ENCODE assay signal across 18 mouse cellular contexts in the genomic region with DNA sequence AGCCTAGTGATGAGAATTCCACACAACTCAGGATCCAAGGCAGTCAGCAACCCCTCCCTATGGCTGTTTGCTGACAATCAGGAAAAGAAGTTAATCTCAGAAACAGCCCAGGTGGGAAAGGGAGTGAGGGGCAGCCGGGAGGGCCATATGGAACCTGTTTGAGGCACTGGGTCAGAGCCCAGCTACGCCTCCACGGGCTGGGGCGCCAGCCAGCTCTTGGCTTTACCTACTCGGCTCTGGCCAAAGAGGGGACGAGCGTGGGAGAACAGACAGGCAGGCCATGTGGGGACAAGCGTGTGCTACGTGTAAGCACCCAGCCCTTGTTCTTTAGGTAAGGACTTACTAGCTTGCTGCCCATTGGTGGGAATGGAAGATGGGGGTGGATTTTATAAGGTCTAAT.
DNase-seq lines count a peak whose midpoint lies in the region; ATAC-seq lines count a peak whose summit lies in the region.
"Had no signal": no experiment of that assay in that cellular context is flagged by ENCODE, and none has a peak within 500 bp of the region (broad histone marks: within the 10 kb centered on the region; RNA-seq: fewer than 3 reads in every experiment).

No protein-coding gene starts in this region.

- WGBS in embryonic facial prominence, embryonic 15.5 days, result 50% methylated on average over 9 of the region's 9 CpGs
- 80% methylated on average over 9 of the region's 9 CpGs for WGBS in embryonic facial prominence, embryonic 10.5 days
- WGBS in lung, embryonic 16.5 days, result 52% methylated on average over 9 of the region's 9 CpGs
- WGBS in limb, embryonic 15.5 days, result 34% methylated on average over 9 of the region's 9 CpGs

- H3K36me3 ChIP-seq in embryonic facial prominence, embryonic 15.5 days, result no peaks in the 10 kb centered on the region
- H3K36me3 ChIP-seq in embryonic facial prominence, embryonic 10.5 days (replicated peaks), result no peaks in the 10 kb centered on the region
- no peaks in the 10 kb centered on the region for H3K36me3 ChIP-seq in lung, embryonic 16.5 days (ENCODE audit: control insufficient read depth, insufficient read depth, low read length)
- H3K36me3 ChIP-seq in limb, embryonic 15.5 days, result no peaks in the 10 kb centered on the region
- H3K36me3 ChIP-seq: heart, embryonic 10.5 days; hindbrain, embryonic 10.5 days; intestine, embryonic 15.5 days; liver, embryonic 12.5 days; midbrain, embryonic 13.5 days had no signal

- no peaks in the 10 kb centered on the region for H3K27me3 ChIP-seq in embryonic facial prominence, embryonic 15.5 days
- H3K27me3 ChIP-seq in embryonic facial prominence, embryonic 10.5 days (replicated peaks; ENCODE audit: low read depth, poor library complexity, severe bottlenecking), result 0 out of 2 replicates have a peak, but pooled peaks cover 5% of the 10 kb centered on the region
- H3K27me3 ChIP-seq in lung, embryonic 16.5 days (ENCODE audit: control insufficient read depth, insufficient read depth, low read depth, low read length), result no peaks in the 10 kb centered on the region
- no peaks in the 10 kb centered on the region for H3K27me3 ChIP-seq in limb, embryonic 15.5 days
- H3K27me3 ChIP-seq: intestine, embryonic 15.5 days; liver, embryonic 12.5 days; midbrain, embryonic 13.5 days had no signal

- peak; percentile 58; the same call in 1 of the 2 replicates for ATAC-seq in embryonic facial prominence, embryonic 15.5 days (ENCODE audit: insufficient number of reproducible peaks, low FRiP score, low TSS enrichment, low read depth)
- peak; percentile 55; the same call in 1 of the 2 replicates for ATAC-seq in lung, embryonic 16.5 days (ENCODE audit: low read depth)
- ATAC-seq in limb, embryonic 15.5 days (ENCODE audit: insufficient number of reproducible peaks, low FRiP score, low TSS enrichment, low read depth), result peak; percentile 40; the same call in 1 of the 2 replicates
- ATAC-seq: intestine, embryonic 15.5 days; liver, embryonic 12.5 days; midbrain, embryonic 13.5 days; Patski had no signal

- H3K27ac ChIP-seq in embryonic facial prominence, embryonic 15.5 days (replicated peaks), result no peak overlapping the region
- H3K27ac ChIP-seq in embryonic facial prominence, embryonic 10.5 days (replicated peaks), result no peak overlapping the region
- no peak overlapping the region for H3K27ac ChIP-seq in lung, embryonic 16.5 days (ENCODE audit: low read length)
- no peak overlapping the region for H3K27ac ChIP-seq in limb, embryonic 15.5 days
- H3K27ac ChIP-seq: heart, embryonic 10.5 days; hindbrain, embryonic 10.5 days; intestine, embryonic 15.5 days; kidney, postnatal 0 days; left cerebral cortex, adult 2 months; liver, embryonic 12.5 days; macrophage; midbrain, embryonic 13.5 days had no signal

- DNase-seq in embryonic facial prominence, embryonic 10.5 days (ENCODE audit: low spot score), result no peak
- DNase-seq in lung, postnatal 25 days (ENCODE audit: low spot score), result no peak
- DNase-seq in cerebellum, adult 9-10 months, result peak; percentile 91
- DNase-seq in adrenal gland, adult (ENCODE audit: inconsistent age in 2 of 2, low spot score in 1 of 2), result no peak
- no peak for DNase-seq in kidney, postnatal 14 days
- DNase-seq: thymus, postnatal 4 days had no signal

- no peaks in the 10 kb centered on the region for H3K9me3 ChIP-seq in embryonic facial prominence, embryonic 15.5 days (replicated peaks)
- H3K9me3 ChIP-seq in embryonic facial prominence, embryonic 10.5 days, result no peaks in the 10 kb centered on the region
- no peaks in the 10 kb centered on the region for H3K9me3 ChIP-seq in lung, embryonic 16.5 days (ENCODE audit: control insufficient read depth, low read length)
- no peaks in the 10 kb centered on the region for H3K9me3 ChIP-seq in limb, embryonic 15.5 days
- H3K9me3 ChIP-seq: heart, embryonic 10.5 days; hindbrain, embryonic 10.5 days; intestine, embryonic 15.5 days; liver, embryonic 12.5 days; midbrain, embryonic 13.5 days had no signal

- no peaks in the 10 kb centered on the region for H3K4me1 ChIP-seq in embryonic facial prominence, embryonic 15.5 days
- no peaks in the 10 kb centered on the region for H3K4me1 ChIP-seq in embryonic facial prominence, embryonic 10.5 days
- no peaks in the 10 kb centered on the region for H3K4me1 ChIP-seq in lung, embryonic 16.5 days (replicated peaks; ENCODE audit: control insufficient read depth, insufficient read depth, low read length)
- H3K4me1 ChIP-seq in limb, embryonic 15.5 days, result peaks cover 15% of the 10 kb centered on the region
- H3K4me1 ChIP-seq: hindbrain, embryonic 10.5 days; midbrain, embryonic 13.5 days had no signal

- no peak overlapping the region for H3K4me2 ChIP-seq in embryonic facial prominence, embryonic 15.5 days (replicated peaks)
- no peak overlapping the region for H3K4me2 ChIP-seq in lung, embryonic 16.5 days (ENCODE audit: low read depth, low read length)
- no peak overlapping the region for H3K4me2 ChIP-seq in limb, embryonic 15.5 days
- H3K4me2 ChIP-seq: intestine, embryonic 15.5 days; liver, embryonic 12.5 days; midbrain, embryonic 13.5 days had no signal

- H3K4me3 ChIP-seq in embryonic facial prominence, embryonic 15.5 days (replicated peaks), result no peak overlapping the region
- no peak overlapping the region for H3K4me3 ChIP-seq in embryonic facial prominence, embryonic 10.5 days
- H3K4me3 ChIP-seq in lung, embryonic 16.5 days (ENCODE audit: low read length), result no peak overlapping the region
- no peak overlapping the region for H3K4me3 ChIP-seq in limb, embryonic 15.5 days
- H3K4me3 ChIP-seq: heart, embryonic 10.5 days; hindbrain, embryonic 10.5 days; intestine, embryonic 15.5 days; left cerebral cortex, adult 2 months; liver, embryonic 12.5 days; midbrain, embryonic 13.5 days had no signal

- H3K9ac ChIP-seq in embryonic facial prominence, embryonic 15.5 days, result no peak overlapping the region
- H3K9ac ChIP-seq in lung, embryonic 16.5 days (ENCODE audit: low read length), result no peak overlapping the region
- H3K9ac ChIP-seq in limb, embryonic 15.5 days, result no peak overlapping the region
- H3K9ac ChIP-seq: intestine, embryonic 15.5 days; liver, embryonic 12.5 days; midbrain, embryonic 13.5 days had no signal
